Mouse (Mus musculus): ENCODE results near the gene Pdia3. TPM values are rescaled to one million over a fixed set of nuclear protein-coding genes. Genes with fewer than 3 reads are reported as not detected.

Gene Pdia3
- polyA plus RNA-seq (2012; rRNA removed), result 154 and 162 TPM in 2 replicates

GRCm38 (mm10) chr2:121413387-121414042 lies at the start of gene Pdia3, which contains the start of gene Catsper2:
TSS of gene Pdia3 (plus strand) at chr2:121413775.
TSS of gene Catsper2 (minus strand) at chr2:121413792.

DNA sequence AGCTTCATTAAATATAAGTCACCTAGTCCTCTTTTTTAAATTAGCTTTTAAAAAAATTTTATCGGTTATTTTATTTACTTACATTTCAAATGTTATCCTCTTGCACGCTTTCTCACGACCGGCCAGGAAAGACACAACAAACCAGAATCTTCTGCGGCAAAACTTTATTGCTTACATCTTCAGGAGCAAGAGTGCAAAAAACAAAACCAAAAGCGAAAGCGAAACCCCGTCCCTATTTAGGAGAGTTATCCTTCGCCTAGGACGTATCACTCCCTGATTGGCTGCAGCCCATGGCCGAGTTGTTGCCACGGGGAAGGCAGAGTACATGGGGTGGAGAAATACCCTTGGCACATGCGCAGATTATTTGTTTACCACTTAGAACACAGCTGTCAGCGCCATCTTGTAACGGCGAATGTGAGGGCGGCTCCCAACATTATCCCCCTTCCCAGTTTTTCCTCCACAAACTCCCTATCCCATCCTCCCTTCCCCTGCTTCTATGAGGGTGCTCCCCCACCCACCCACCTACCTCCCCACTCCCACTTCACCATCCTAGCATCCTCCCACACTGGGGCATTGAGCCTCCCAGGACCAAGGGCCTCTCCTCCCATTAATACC lies 26.5 kb upstream of the Pdia3 start, which contains the start of gene Strc:
Gene Strc, minus strand, starts transcription at position 208 of the 615 bp plus-strand sequence.

DNA sequence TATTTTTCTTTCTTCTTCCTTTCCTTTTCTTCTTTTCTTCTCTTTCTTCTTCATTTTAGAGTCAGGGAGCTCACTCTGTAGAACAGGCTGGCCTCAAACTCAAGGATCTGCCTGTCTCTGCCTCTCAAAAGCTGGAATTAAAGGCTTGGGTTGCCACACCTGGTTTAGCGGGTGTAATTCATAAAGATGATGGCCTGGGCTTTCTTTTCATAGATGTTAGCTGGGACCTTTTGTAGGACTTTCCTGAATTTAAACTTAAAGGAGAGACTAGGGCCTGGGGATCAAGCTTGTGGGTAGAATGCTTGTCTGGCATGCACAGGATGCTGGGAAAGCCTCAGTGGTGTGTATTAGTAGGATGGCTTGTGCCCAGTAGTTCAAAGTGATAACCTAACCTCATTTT lies 30.6 kb downstream of the Pdia3 start, which contains the start of gene Ell3:
Gene Ell3, minus strand, starts transcription at position 101 of the 400 bp plus-strand sequence.

DNA sequence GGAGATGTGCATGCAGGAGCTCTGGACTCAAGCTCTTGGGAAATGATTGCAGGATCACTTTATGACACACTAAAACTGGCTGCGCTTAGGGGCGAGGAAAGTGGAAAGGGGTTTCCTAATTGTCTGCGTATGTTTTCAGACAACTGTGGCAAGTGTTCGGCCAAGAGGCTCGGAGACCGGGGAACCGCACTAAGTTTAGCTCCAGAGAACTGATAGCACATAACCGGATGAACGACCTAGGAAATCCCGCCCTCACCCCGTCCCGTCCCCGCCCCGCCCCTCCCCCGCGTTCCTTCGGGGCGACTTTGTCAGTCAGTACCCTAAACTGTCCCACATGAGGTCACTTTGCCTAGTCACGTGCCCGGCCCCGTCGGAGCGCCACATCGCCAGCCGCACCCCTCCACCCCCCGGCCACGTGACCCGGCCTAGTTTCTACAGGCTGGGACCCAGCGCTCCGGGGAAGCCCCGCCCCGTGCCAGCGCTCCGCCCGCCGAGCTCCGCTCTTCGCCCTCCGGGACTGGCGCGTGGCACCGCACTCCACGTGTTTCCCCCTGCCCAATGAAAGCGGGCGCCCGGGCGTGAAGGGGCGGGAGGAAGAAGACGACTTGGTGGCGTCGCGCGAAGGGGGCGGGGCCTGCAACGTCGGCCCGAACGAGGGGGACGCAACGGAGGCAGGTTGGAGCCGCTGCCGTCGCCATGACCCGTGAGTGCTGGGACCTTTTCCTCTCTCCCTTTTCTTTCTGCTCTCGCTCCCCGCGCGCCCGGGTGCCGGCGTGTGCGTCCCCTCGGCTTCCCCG lies 35.4 kb downstream of the Pdia3 start, which contains the start of gene Serf2:
Gene Serf2, plus strand, starts transcription at position 457 of the 797 bp plus-strand sequence.

DNA sequence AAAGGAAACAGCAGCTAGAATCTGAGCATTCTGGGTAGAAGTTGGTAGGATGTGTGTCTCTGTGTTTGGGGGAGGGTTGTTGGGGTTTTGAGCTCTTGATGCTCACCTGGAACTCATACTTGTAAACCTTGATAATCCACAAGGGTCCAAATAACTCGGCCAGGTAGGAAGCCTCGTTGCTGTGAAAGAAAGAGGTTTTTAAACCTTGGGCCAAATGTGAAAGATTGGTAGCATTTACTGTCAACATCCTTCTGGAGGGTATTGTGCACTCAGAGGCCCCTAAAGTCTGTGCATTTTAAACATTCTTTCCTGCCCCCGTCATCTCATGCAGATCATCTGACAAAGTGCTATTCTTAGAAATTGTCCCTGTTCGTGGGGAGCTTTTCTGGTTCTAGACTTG lies 39.4 kb downstream of the Pdia3 start, which contains the start of gene Hypk:
Gene Hypk, plus strand, starts transcription at position 301 of the 400 bp plus-strand sequence.

GRCm38 (mm10) chr2:121456692-121457642 lies 43.4 kb downstream of the Pdia3 start, which contains the start of gene Serinc4:
TSS of gene Serinc4 (minus strand) at chr2:121456781.

GRCm38 (mm10) chr2:121473301-121474179 lies 60.0 kb downstream of the Pdia3 start, which contains the start of gene Mfap1b:
TSS of gene Mfap1b (minus strand) at chr2:121474067.

Other genes starting within 250 kb of the Pdia3 start
- gene Tubgcp4, start 243.1 kb upstream of the Pdia3 start, polyA plus RNA-seq (2012; rRNA removed), result 10.3 and 12.0 TPM in 2 replicates
- gene Zscan29, start 242.7 kb upstream of the Pdia3 start, polyA plus RNA-seq (2012; rRNA removed), result 2.5 and 2.7 TPM in 2 replicates
- gene Trp53bp1, start 142.4 kb upstream of the Pdia3 start, polyA plus RNA-seq (2012; rRNA removed), result 14.3 and 18.7 TPM in 2 replicates
- 0.03 and 0.12 TPM in 2 replicates for gene Map1a, start 124.2 kb upstream of the Pdia3 start, polyA plus RNA-seq (2012; rRNA removed)
- 2.9 and 3.3 TPM in 2 replicates for gene Ppip5k1, start 58.4 kb upstream of the Pdia3 start, polyA plus RNA-seq (2012; rRNA removed)
- gene Ckmt1, start 56.1 kb upstream of the Pdia3 start, polyA plus RNA-seq (2012; rRNA removed), result 0.32 and 1.6 TPM in 2 replicates
- gene Strc, start 26.6 kb upstream of the Pdia3 start, polyA plus RNA-seq (2012; rRNA removed), result not detected in 2 replicates
- gene Catsper2, start within 50 bp of the Pdia3 start, polyA plus RNA-seq (2012; rRNA removed), result 0.89 and 1.0 TPM in 2 replicates
- gene Ell3, start 30.5 kb downstream of the Pdia3 start, polyA plus RNA-seq (2012; rRNA removed), result 2.2 and 2.7 TPM in 2 replicates
- gene Serf2, start 35.4 kb downstream of the Pdia3 start, polyA plus RNA-seq (2012; rRNA removed), result 326 and 594 TPM in 2 replicates
- gene Hypk, start 39.5 kb downstream of the Pdia3 start, polyA plus RNA-seq (2012; rRNA removed), result 17.5 and 21.9 TPM in 2 replicates
- 0.06 and 0.16 TPM in 2 replicates for gene Serinc4, start 43.0 kb downstream of the Pdia3 start, polyA plus RNA-seq (2012; rRNA removed)
- gene Mfap1b, start 60.3 kb downstream of the Pdia3 start, polyA plus RNA-seq (2012; rRNA removed), result 6.6 and 7.5 TPM in 2 replicates
- gene Mfap1a, start 92.9 kb downstream of the Pdia3 start, polyA plus RNA-seq (2012; rRNA removed), result 4.9 and 5.0 TPM in 2 replicates
- 5.6 and 5.7 TPM in 2 replicates for gene Wdr76, start 92.9 kb downstream of the Pdia3 start, polyA plus RNA-seq (2012; rRNA removed)